Mouse (Mus musculus) small intestine, adult 2 months (tissue): ENCODE measurements around the gene Gm28305. TPM values are rescaled to one million over a fixed set of nuclear protein-coding genes. Genes with fewer than 3 reads are reported as not detected.

Experiments used
- H3K27ac ChIP-seq: fragments of 200-500 bp; 2 replicates; pipeline ENCODE4 v1.5.1; 2012; ENCODE audit warnings: low read depth, low read length, control low read depth, inconsistent platforms; ENCODE audit not compliant: insufficient read depth
- H3K27me3 ChIP-seq: fragments of 200-500 bp; 2 replicates; pipeline ENCODE4 v1.6.1; 2012; ENCODE audit warnings: mild to moderate bottlenecking, moderate library complexity, low read length, inconsistent platforms; ENCODE audit not compliant: control insufficient read depth, insufficient read depth
- H3K36me3 ChIP-seq: fragments of 200-500 bp; 2 replicates; pipeline ENCODE4 v1.6.1; 2012; ENCODE audit warnings: mild to moderate bottlenecking, low read length, control low read depth, inconsistent platforms; ENCODE audit not compliant: control insufficient read depth, insufficient read depth
- H3K4me1 ChIP-seq: fragments of 200-500 bp; 2 replicates; pipeline ENCODE4 v1.6.1; 2012; ENCODE audit warnings: low read length, inconsistent platforms, mixed read lengths; ENCODE audit not compliant: control insufficient read depth, insufficient read depth, insufficient read length
- H3K4me3 ChIP-seq: fragments of 200-500 bp; 2 replicates; pipeline ENCODE4 v1.5.1; 2012; ENCODE audit warnings: low read depth, mild to moderate bottlenecking, control low read depth, inconsistent platforms, low read length, moderate library complexity
- CTCF ChIP-seq: fragments of 200-500 bp; IDR thresholded peaks from 2 replicates; pipeline ENCODE4 v1.5.1; 2012; ENCODE audit warnings: low read depth, mild to moderate bottlenecking, control low read depth, inconsistent platforms, low read length, moderate library complexity, mixed read lengths; ENCODE audit not compliant: insufficient replicate concordance, insufficient read length; ENCODE audit errors: extremely low read depth
- POLR2A ChIP-seq: fragments of 200-500 bp; IDR thresholded peaks from 2 replicates; pipeline ENCODE4 v1.6.1; 2012; ENCODE audit warnings: low read depth, mild to moderate bottlenecking, control low read depth, inconsistent platforms, low read length, moderate library complexity
- WGBS: fragments of 180-500 bp; shearing (Covaris S2); methylation state at CpG from one replicate; pipeline ENCODE4 v1.1.7; 2018; 5-methylcytosine and 5-hydroxymethylcytosine counted together
- polyA plus RNA-seq: library from polyadenylated mRNA; depleted of rRNA; stranded (reverse); fragments of >200 nt; gene quantifications from 2 replicates; pipeline ENCODE4 v1.2.3, GENCODE M21; 2012

Gm28305 gene
- polyA plus RNA-seq, 1 experiment, result not detected

- 98% methylated on average over 5 of the region's 5 CpGs for WGBS
- Histone ChIP-seq H3K4me1 (no peaks in the 10 kb centered on the region), H3K27ac (no peak overlapping the region), H3K27me3 (no peaks in the 10 kb centered on the region), H3K4me3 (no peak overlapping the region), H3K36me3 (peaks cover 34% of the 10 kb centered on the region)
- TF ChIP-seq POLR2A (no peak), CTCF (no peak)
Measured at GRCm38 (mm10) chr9:104092945-104093344, 52.5 kb downstream of the Gm28305 start.

GRCm38 (mm10) chr9:104098256-104098655 lies 57.8 kb downstream of the Gm28305 start:
- H3K27me3 ChIP-seq, result no peaks in the 10 kb centered on the region
- H3K4me3 ChIP-seq, result no peak overlapping the region
- no peak overlapping the region for H3K27ac ChIP-seq
- 59% methylated on average over 5 of the region's 5 CpGs for WGBS
- no peaks in the 10 kb centered on the region for H3K4me1 ChIP-seq
- TF ChIP-seq POLR2A (no peak), CTCF (no peak)
- H3K36me3 ChIP-seq, result peaks cover 30% of the 10 kb centered on the region

- WGBS, result 91% methylated on average over 11 of the region's 11 CpGs
- Histone ChIP-seq H3K36me3 (peaks cover 30% of the 10 kb centered on the region), H3K4me1 (no peaks in the 10 kb centered on the region), H3K4me3 (no peak overlapping the region), H3K27me3 (no peaks in the 10 kb centered on the region), H3K27ac (no peak overlapping the region)
- TF ChIP-seq POLR2A, result no peak
- TF ChIP-seq CTCF, result no peak
Measured at GRCm38 (mm10) chr9:104099060-104099459, 58.6 kb downstream of the Gm28305 start.

GRCm38 (mm10) chr9:104100822-104101221 lies 60.4 kb downstream of the Gm28305 start:
- peaks cover 27% of the 10 kb centered on the region for H3K36me3 ChIP-seq
- whole genome bisulfite sequencing, result 67% methylated on average over 7 of the region's 7 CpGs
- TF ChIP-seq CTCF (no peak), POLR2A (no peak)
- H3K4me1 ChIP-seq, result no peaks in the 10 kb centered on the region
- no peak overlapping the region for H3K27ac ChIP-seq
- H3K4me3 ChIP-seq, result no peak overlapping the region
- H3K27me3 ChIP-seq, result no peaks in the 10 kb centered on the region

GRCm38 (mm10) chr9:104101458-104101857 lies 61.0 kb downstream of the Gm28305 start:
- no peaks in the 10 kb centered on the region for H3K4me1 ChIP-seq
- TF ChIP-seq CTCF, result no peak
- TF ChIP-seq POLR2A, result no peak
- peaks cover 29% of the 10 kb centered on the region for H3K36me3 ChIP-seq
- no peaks in the 10 kb centered on the region for H3K27me3 ChIP-seq
- WGBS, result 73% methylated on average over 3 of the region's 3 CpGs
- no peak overlapping the region for H3K27ac ChIP-seq
- H3K4me3 ChIP-seq, result no peak overlapping the region

GRCm38 (mm10) chr9:104102301-104102700 lies 61.8 kb downstream of the Gm28305 start:
- Histone ChIP-seq H3K4me3 (no peak overlapping the region), H3K4me1 (no peaks in the 10 kb centered on the region), H3K27me3 (no peaks in the 10 kb centered on the region), H3K27ac (no peak overlapping the region), H3K36me3 (peaks cover 24% of the 10 kb centered on the region)
- 58% methylated on average over 6 of the region's 6 CpGs for WGBS
- no peak for TF ChIP-seq POLR2A
- TF ChIP-seq CTCF, result no peak

- WGBS, result 64% methylated on average over 2 of the region's 2 CpGs
Measured at GRCm38 (mm10) chr9:104102901-104103300, 62.4 kb downstream of the Gm28305 start.

More at GRCm38 (mm10) chr9:104102901-104103300, 62.4 kb downstream of the Gm28305 start:
- H3K4me3 ChIP-seq, result no peak overlapping the region
- peaks cover 23% of the 10 kb centered on the region for H3K36me3 ChIP-seq
- no peaks in the 10 kb centered on the region for H3K4me1 ChIP-seq
- H3K27me3 ChIP-seq, result no peaks in the 10 kb centered on the region
- TF ChIP-seq CTCF (no peak), POLR2A (no peak)
- H3K27ac ChIP-seq, result no peak overlapping the region
